Comparison of ENCODE assay signal across 14 mouse cellular contexts in the genomic region with DNA sequence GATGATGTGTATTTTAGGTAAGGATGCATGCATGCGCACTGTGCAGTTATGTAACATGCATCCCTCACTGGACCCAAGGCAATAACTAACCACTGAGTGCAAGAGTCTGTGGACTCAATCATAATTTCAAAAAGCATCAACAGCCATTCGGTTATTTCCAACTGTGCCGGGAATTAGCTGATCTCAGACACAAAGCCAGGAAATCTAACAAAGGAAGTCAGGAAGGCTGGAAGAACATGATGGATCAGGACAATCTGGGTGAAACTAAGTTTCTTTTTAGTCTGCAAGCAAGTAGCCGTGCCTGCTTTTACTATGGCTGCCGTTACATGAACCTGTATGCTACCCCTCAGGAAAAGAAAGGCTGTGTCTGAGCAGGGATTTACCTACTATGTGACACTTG.
A peak's percentile ranks its signal among the peaks of the same experiment; 100 is the strongest.
DNase-seq lines count a peak whose midpoint lies in the region; ATAC-seq and TF ChIP-seq lines count a peak whose summit lies in the region.
"Had no signal": no experiment of that assay in that cellular context is flagged by ENCODE, and none has a peak within 500 bp of the region (broad histone marks: within the 10 kb centered on the region; RNA-seq: fewer than 3 reads in every experiment).

No protein-coding gene starts in this region.

- H3K4me1 ChIP-seq in midbrain, embryonic 10.5 days: peaks cover 12% of the 10 kb centered on the region
- H3K4me1 ChIP-seq in midbrain, embryonic 13.5 days (replicated peaks): peaks cover 25% of the 10 kb centered on the region
- peaks cover 3% of the 10 kb centered on the region; the same call in 1 of the 2 replicates for H3K4me1 ChIP-seq in stomach, embryonic 14.5 days (ENCODE audit: control insufficient read depth, insufficient read depth, low read length)
- H3K4me1 ChIP-seq: hindbrain, embryonic 12.5 days had no signal

- H3K4me3 ChIP-seq in gastrocnemius, adult 2 months: 0 out of 2 replicates have a peak overlapping the region, but pooled peaks have one; percentile 5
- no peak overlapping the region for H3K4me3 ChIP-seq in midbrain, embryonic 10.5 days
- H3K4me3 ChIP-seq in midbrain, embryonic 13.5 days (replicated peaks): no peak overlapping the region
- no peak overlapping the region for H3K4me3 ChIP-seq in stomach, embryonic 14.5 days (ENCODE audit: low read depth, low read length)
- H3K4me3 ChIP-seq: hindbrain, embryonic 12.5 days; liver, embryonic 15.5 days had no signal

- no peak for DNase-seq in gastrocnemius, adult 2 months
- no peak for DNase-seq in gastrocnemius, postnatal 10 days
- peak; percentile 50 for DNase-seq in kidney, adult 9 months
- DNase-seq in kidney, adult 11 months: no peak
- DNase-seq in midbrain, embryonic 10.5 days (ENCODE audit: low spot score): no peak
- DNase-seq: cerebellum, adult 11 months; right cerebral cortex, postnatal 14 days; thymus, postnatal 4 days had no signal

- ATAC-seq in midbrain, embryonic 13.5 days: no peak
- no peak for ATAC-seq in stomach, embryonic 14.5 days (ENCODE audit: insufficient number of reproducible peaks, insufficient read depth, low FRiP score, low read depth)
- no peak for ATAC-seq in CD4-positive, CD25-positive, alpha-beta regulatory T cell, adult 4 months

- peaks cover 45% of the 10 kb centered on the region for H3K36me3 ChIP-seq in midbrain, embryonic 10.5 days
- H3K36me3 ChIP-seq in midbrain, embryonic 13.5 days: peaks cover 28% of the 10 kb centered on the region
- peaks cover 8% of the 10 kb centered on the region for H3K36me3 ChIP-seq in stomach, embryonic 14.5 days (ENCODE audit: control insufficient read depth, insufficient read depth, low read length)

- no peak for TF ChIP-seq CTCF in gastrocnemius, adult 2 months (IDR thresholded peaks at IDR 0.05)

- intact Hi-C loops in gastrocnemius, adult 2 months (cut with DNase I): no loop called here

- H3K9me3 ChIP-seq in midbrain, embryonic 10.5 days (replicated peaks): no peaks in the 10 kb centered on the region
- H3K9me3 ChIP-seq in midbrain, embryonic 13.5 days: no peaks in the 10 kb centered on the region
- H3K9me3 ChIP-seq in stomach, embryonic 14.5 days (ENCODE audit: control insufficient read depth, low read depth, low read length): no peaks in the 10 kb centered on the region
- H3K9me3 ChIP-seq: hindbrain, embryonic 12.5 days; liver, embryonic 15.5 days had no signal

- H3K9ac ChIP-seq in midbrain, embryonic 13.5 days (replicated peaks): no peak overlapping the region
- no peak overlapping the region for H3K9ac ChIP-seq in stomach, embryonic 14.5 days (replicated peaks; ENCODE audit: low read depth, low read length)
- H3K9ac ChIP-seq: hindbrain, embryonic 12.5 days; liver, embryonic 15.5 days had no signal

- peak overlapping the region; percentile 65 for H3K27ac ChIP-seq in gastrocnemius, adult 2 months
- H3K27ac ChIP-seq in midbrain, embryonic 10.5 days (replicated peaks): peak overlapping the region; percentile 42; the same call in 1 of the 2 replicates
- no peak overlapping the region for H3K27ac ChIP-seq in midbrain, embryonic 13.5 days
- peak overlapping the region; percentile 44; the same call in 1 of the 2 replicates for H3K27ac ChIP-seq in stomach, embryonic 14.5 days (ENCODE audit: low read length)
- H3K27ac ChIP-seq: hindbrain, embryonic 12.5 days; liver, embryonic 15.5 days; macrophage had no signal

- H3K27me3 ChIP-seq in midbrain, embryonic 10.5 days (ENCODE audit: low read depth, poor library complexity, severe bottlenecking): no peaks in the 10 kb centered on the region
- H3K27me3 ChIP-seq in midbrain, embryonic 13.5 days: no peaks in the 10 kb centered on the region
- H3K27me3 ChIP-seq in stomach, embryonic 14.5 days (ENCODE audit: control insufficient read depth, insufficient read depth, low read length): no peaks in the 10 kb centered on the region
- H3K27me3 ChIP-seq: hindbrain, embryonic 12.5 days; liver, embryonic 15.5 days had no signal

- H3K4me2 ChIP-seq in midbrain, embryonic 13.5 days (replicated peaks): no peak overlapping the region
- H3K4me2 ChIP-seq in stomach, embryonic 14.5 days (replicated peaks; ENCODE audit: low read depth, low read length): no peak overlapping the region
- H3K4me2 ChIP-seq: hindbrain, embryonic 12.5 days; liver, embryonic 15.5 days had no signal

- 88% methylated on average over 5 of the region's 5 CpGs for WGBS in midbrain, embryonic 10.5 days
- 68% methylated on average over 5 of the region's 5 CpGs for WGBS in midbrain, embryonic 13.5 days
- WGBS in stomach, embryonic 14.5 days: 85% methylated on average over 5 of the region's 5 CpGs
